ENCODE assay signal across 1 mouse cellular context in the genomic region with DNA sequence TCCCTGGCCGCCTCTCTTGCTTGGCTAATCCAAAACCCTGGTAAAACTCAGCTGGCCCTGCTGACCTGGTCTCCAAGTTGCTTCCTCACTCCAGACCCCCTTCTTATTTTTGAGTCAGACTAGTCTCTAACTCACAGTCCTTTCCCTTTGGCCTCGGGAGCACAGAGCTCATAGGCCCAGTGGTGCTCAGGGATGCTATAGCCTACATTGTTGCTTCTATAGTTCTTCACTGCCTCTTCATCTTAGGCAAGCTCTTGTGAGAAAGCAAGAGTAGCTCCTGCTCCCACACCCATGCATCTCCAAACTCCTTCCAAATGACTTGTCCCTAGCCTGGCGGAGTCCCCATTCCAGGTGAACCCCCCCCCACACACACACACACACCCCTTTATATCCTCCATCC.
TF ChIP-seq lines count a peak whose summit lies in the region.

No protein-coding gene starts in this region.

TF ChIP-seq in ES-E14, 5 proteins besides CTCF, POLR2A, EP300 and RAD21:
- TF ChIP-seq CHD2 (IDR thresholded peaks at IDR 0.05; ENCODE audit: low read depth, low read length): no peak
- TF ChIP-seq MAFK (IDR thresholded peaks at IDR 0.05; ENCODE audit: insufficient read depth, low read depth, low read length): no peak
- TF ChIP-seq ZNF384 (IDR thresholded peaks at IDR 0.05; ENCODE audit: low read depth, low read length): no peak
